Mouse (Mus musculus) heart, embryonic 14.5 days (tissue): Measurements from ENCODE around the gene Tas1r3. TPM values are rescaled to one million over a fixed set of nuclear protein-coding genes. Genes with fewer than 3 reads are reported as not detected.

Experiments
- ATAC-seq: fragments of 200-750 bp; cut with Nextera tagmentation; 2 replicates; pipeline ENCODE4 v1.8.0; 2017; ENCODE audit warnings: low read depth, moderate TSS enrichment; ENCODE audit not compliant: insufficient number of reproducible peaks, insufficient read depth, low FRiP score
- H3K27ac ChIP-seq, 2 experiments: fragments of 200-500 bp in 1 of 2; fragments of 300-500 bp in 1 of 2; sonication (generic) in 1 of 2; replicated peaks in 1 of 2; 2 replicates each; pipeline ENCODE4 v1.5.1; 2012 to 2014; ENCODE audit warnings: low read depth in 2 of 2, low read length in 2 of 2, control low read depth in 1 of 2, mild to moderate bottlenecking in 1 of 2, mixed read lengths in 1 of 2; ENCODE audit not compliant: control insufficient read depth in 1 of 2, insufficient read depth in 1 of 2
- H3K27me3 ChIP-seq: fragments of 300-500 bp; sonication (generic); 2 replicates; pipeline ENCODE4 v1.6.1; 2014; ENCODE audit warnings: mild to moderate bottlenecking, low read length, control low read depth; ENCODE audit not compliant: control insufficient read depth, insufficient read depth
- H3K36me3 ChIP-seq: fragments of 300-500 bp; sonication (generic); 2 replicates; pipeline ENCODE4 v1.6.1; 2014; ENCODE audit warnings: mild to moderate bottlenecking, control low read depth, low read length, mixed read lengths; ENCODE audit not compliant: control insufficient read depth, insufficient read depth
- H3K4me1 ChIP-seq, 2 experiments: fragments of 200-500 bp in 1 of 2; fragments of 300-500 bp in 1 of 2; sonication (generic) in 1 of 2; 2 replicates each; pipeline ENCODE4 v1.6.1; 2012 to 2014; ENCODE audit warnings: low read length in 2 of 2, control low read depth in 1 of 2, mixed read lengths in 1 of 2; ENCODE audit not compliant: control insufficient read depth in 2 of 2, insufficient read depth in 2 of 2
- H3K4me2 ChIP-seq: fragments of 300-500 bp; sonication (generic); 2 replicates; pipeline ENCODE4 v1.6.1; 2014; ENCODE audit warnings: mild to moderate bottlenecking, low read length
- H3K4me3 ChIP-seq, 2 experiments: fragments of 200-500 bp in 1 of 2; fragments of 300-500 bp in 1 of 2; sonication (generic) in 1 of 2; 2 replicates each; pipeline ENCODE4 v1.5.1; 2012 to 2014; ENCODE audit warnings: low read length in 2 of 2, mild to moderate bottlenecking in 2 of 2, control low read depth in 1 of 2, low read depth in 1 of 2, moderate library complexity in 1 of 2; ENCODE audit not compliant: control insufficient read depth in 1 of 2, insufficient read depth in 1 of 2
- H3K9ac ChIP-seq: fragments of 300-500 bp; sonication (generic); 2 replicates; pipeline ENCODE4 v1.6.1; 2014; ENCODE audit warnings: mild to moderate bottlenecking, low read length
- H3K9me3 ChIP-seq: fragments of 300-500 bp; sonication (generic); 2 replicates; pipeline ENCODE4 v1.6.1; 2016; ENCODE audit warnings: low read length, control low read depth; ENCODE audit not compliant: control insufficient read depth
- WGBS: fragments of 180-500 bp; shearing (Covaris S2); extraction: QIAGEN DNeasy Blood & Tissue Kit; methylation state at CpG from one replicate; pipeline ENCODE4 v1.1.7; 2014; 5-methylcytosine and 5-hydroxymethylcytosine counted together
- polyA plus RNA-seq: library from polyadenylated mRNA; unstranded; fragments of >200 nt; fragmentation: Nextera tagmentation; extraction: Ambion mirVana; gene quantifications from 2 replicates; pipeline ENCODE4 v1.2.1, GENCODE M21; 2014

The Tas1r3 gene
- polyA plus RNA-seq, 1 experiment from 2014 or later = 0.12 TPM

DNA sequence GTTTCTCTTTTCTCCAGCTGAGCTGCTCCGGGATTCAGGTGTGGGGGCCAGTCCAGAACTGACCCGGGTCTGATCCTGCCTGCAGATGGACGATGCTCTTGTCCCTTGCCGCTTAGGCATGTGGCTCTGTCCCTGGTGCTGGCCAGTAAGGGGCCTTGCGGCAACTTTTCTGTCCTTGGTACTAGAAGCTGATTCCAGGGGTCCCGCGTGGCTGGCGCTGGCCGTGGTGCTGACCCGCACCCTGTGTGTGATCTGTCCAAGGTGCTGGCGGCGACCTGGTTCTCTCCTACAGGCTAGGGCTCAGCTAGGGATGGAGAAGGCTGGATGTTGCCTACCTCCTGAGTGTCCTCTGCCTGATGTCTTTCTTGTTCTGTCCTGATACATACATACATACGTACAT is 3.8 kb downstream of the Tas1r3 start:
- H3K36me3 ChIP-seq = peaks cover 53% of the 10 kb centered on the region

GRCm38 (mm10) chr4:155856881-155857280 is 6.3 kb downstream of the Tas1r3 start:
- ATAC-seq = no peak
- H3K9me3 ChIP-seq = no peaks in the 10 kb centered on the region
- H3K36me3 ChIP-seq = peaks cover 66% of the 10 kb centered on the region
- H3K27ac ChIP-seq = no peak overlapping the region
- H3K4me2 ChIP-seq = no peak overlapping the region
- no peaks in the 10 kb centered on the region for H3K4me1 ChIP-seq
- 69% methylated on average over 3 of the region's 3 CpGs for WGBS
- no peak overlapping the region for H3K4me3 ChIP-seq
- no peak overlapping the region for H3K9ac ChIP-seq
- H3K27me3 ChIP-seq = no peaks in the 10 kb centered on the region

More for the DNA sequence above, 3.8 kb downstream of the Tas1r3 start:
- Histone ChIP-seq H3K27me3 (no peaks in the 10 kb centered on the region), H3K9me3 (no peaks in the 10 kb centered on the region), H3K9ac (no peak overlapping the region), H3K4me2 (no peak overlapping the region), H3K4me3 (no peak overlapping the region), H3K4me1 (no peaks in the 10 kb centered on the region), H3K27ac (no peak overlapping the region)
- ATAC-seq = peak; percentile 24; the same call in 1 of the 2 replicates
- 17% methylated on average over 13 of the region's 13 CpGs for WGBS

- H3K9ac ChIP-seq = no peak overlapping the region
- no peaks in the 10 kb centered on the region for H3K27me3 ChIP-seq
- no peak overlapping the region for H3K4me2 ChIP-seq
- no peak overlapping the region for H3K4me3 ChIP-seq
- H3K9me3 ChIP-seq = no peaks in the 10 kb centered on the region
- no peaks in the 10 kb centered on the region for H3K4me1 ChIP-seq
- ATAC-seq = no peak
- peaks cover 63% of the 10 kb centered on the region for H3K36me3 ChIP-seq
- WGBS = 89% methylated on average over 12 of the region's 12 CpGs
- no peak overlapping the region for H3K27ac ChIP-seq
Observed at GRCm38 (mm10) chr4:155856071-155856470, 7.1 kb downstream of the Tas1r3 start.

DNA sequence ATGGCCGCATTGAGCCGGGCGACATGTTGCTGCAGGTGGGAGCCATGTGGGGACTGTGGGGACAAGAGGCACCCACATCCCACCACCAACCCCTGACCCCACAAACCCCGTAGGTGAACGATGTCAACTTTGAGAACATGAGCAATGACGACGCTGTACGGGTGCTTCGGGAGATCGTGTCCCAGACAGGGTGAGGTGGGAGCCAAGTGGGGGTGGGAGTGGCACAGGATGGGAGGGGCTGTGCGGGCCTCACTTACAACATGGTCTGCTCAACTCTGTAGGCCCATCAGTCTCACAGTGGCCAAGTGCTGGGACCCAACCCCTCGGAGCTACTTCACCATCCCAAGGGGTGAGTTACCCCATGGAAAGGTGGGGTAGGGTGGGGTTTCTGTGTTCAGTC is 8.2 kb downstream of the Tas1r3 start:
- Histone ChIP-seq H3K4me3 (no peak overlapping the region), H3K36me3 (peaks cover 54% of the 10 kb centered on the region), H3K27ac (no peak overlapping the region), H3K9me3 (no peaks in the 10 kb centered on the region), H3K27me3 (no peaks in the 10 kb centered on the region), H3K9ac (no peak overlapping the region), H3K4me2 (no peak overlapping the region), H3K4me1 (no peaks in the 10 kb centered on the region)
- no peak for ATAC-seq
- WGBS = 92% methylated on average over 12 of the region's 12 CpGs

DNA sequence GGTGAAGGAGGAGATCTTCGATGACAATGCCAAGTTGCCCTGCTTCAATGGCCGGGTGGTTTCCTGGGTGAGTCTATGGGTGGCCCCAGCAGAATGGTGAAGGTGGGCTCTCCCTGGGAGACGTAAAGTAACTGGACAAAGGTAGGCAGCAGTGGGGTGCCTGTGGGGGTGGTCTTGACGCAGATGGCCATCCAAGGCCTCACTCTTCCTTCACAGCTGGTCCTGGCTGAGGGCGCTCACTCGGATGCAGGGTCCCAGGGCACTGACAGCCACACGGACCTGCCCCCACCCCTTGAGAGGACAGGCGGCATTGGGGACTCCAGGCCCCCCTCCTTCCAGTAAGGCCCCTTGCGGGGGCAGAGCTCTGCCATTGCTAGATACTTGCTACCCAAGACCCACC is 9.7 kb downstream of the Tas1r3 start:
- no peaks in the 10 kb centered on the region for H3K27me3 ChIP-seq
- no peak overlapping the region for H3K9ac ChIP-seq
- H3K9me3 ChIP-seq = no peaks in the 10 kb centered on the region
- WGBS = 89% methylated on average over 9 of the region's 9 CpGs
- H3K27ac ChIP-seq = no peak overlapping the region
- H3K36me3 ChIP-seq = peaks cover 49% of the 10 kb centered on the region
- H3K4me3 ChIP-seq = no peak overlapping the region
- H3K4me2 ChIP-seq = no peak overlapping the region
- ATAC-seq = no peak
- peaks cover 4 to 9% of the 10 kb centered on the region in 2 experiments for H3K4me1 ChIP-seq

DNA sequence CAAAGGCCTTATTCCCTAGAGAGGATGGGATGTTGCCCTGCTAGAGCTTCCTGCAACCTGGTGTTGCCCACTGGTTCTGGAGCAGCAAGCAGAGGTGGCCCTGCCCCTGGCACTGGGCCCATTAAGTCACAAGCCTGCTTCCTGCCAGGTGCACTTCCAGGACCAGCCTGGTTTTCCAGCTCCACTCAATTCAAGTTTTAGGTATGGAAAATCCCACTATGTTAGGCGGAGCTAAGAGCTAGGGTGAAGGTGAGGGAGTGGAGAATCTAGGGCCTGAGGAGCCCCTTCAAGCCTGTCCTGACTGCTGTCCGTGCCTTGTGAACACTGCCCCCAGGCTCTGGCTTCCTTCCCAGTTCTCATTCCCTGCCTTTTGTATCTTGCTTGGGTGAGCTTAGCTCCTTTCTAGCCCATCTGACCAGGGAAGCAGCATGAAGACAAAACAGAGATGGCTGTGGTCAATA is 11.2 kb downstream of the Tas1r3 start:
- no peak overlapping the region for H3K4me3 ChIP-seq
- no peak overlapping the region; the same call in 1 of the 2 replicates for H3K9ac ChIP-seq
- ATAC-seq = no peak
- H3K27ac ChIP-seq = no peak overlapping the region
- no peak overlapping the region for H3K4me2 ChIP-seq
- peaks cover 39% of the 10 kb centered on the region for H3K36me3 ChIP-seq
- no peaks in the 10 kb centered on the region for H3K27me3 ChIP-seq
- H3K9me3 ChIP-seq = no peaks in the 10 kb centered on the region
- peaks cover 7 to 16% of the 10 kb centered on the region in 2 experiments for H3K4me1 ChIP-seq
- WGBS = 51% methylated on average over 2 of the region's 2 CpGs

GRCm38 (mm10) chr4:155851368-155851767 is 11.8 kb downstream of the Tas1r3 start:
- Histone ChIP-seq H3K4me3 (no peak overlapping the region), H3K27me3 (no peaks in the 10 kb centered on the region), H3K27ac (no peak overlapping the region), H3K9ac (no peak overlapping the region), H3K9me3 (no peaks in the 10 kb centered on the region), H3K4me1 (peaks cover 12 to 18% of the 10 kb centered on the region in 2 experiments), H3K36me3 (peaks cover 33% of the 10 kb centered on the region), H3K4me2 (no peak overlapping the region)
- no peak for ATAC-seq
- WGBS = 87% methylated on average over 3 of the region's 3 CpGs

- no peak overlapping the region for H3K9ac ChIP-seq
- WGBS = 88% methylated on average over 3 of the region's 3 CpGs
- no peak overlapping the region for H3K4me3 ChIP-seq
- peaks cover 18% of the 10 kb centered on the region for H3K36me3 ChIP-seq
- no peak overlapping the region for H3K27ac ChIP-seq
- H3K27me3 ChIP-seq = no peaks in the 10 kb centered on the region
- ATAC-seq = no peak
- no peak overlapping the region for H3K4me2 ChIP-seq
- no peaks in the 10 kb centered on the region for H3K9me3 ChIP-seq
- peaks cover 12 to 19% of the 10 kb centered on the region in 2 experiments for H3K4me1 ChIP-seq
Observed at GRCm38 (mm10) chr4:155849792-155850451, 13.2 kb downstream of the Tas1r3 start.
